Mouse (Mus musculus): Measurements from ENCODE around the gene Rhbg.

DNA sequence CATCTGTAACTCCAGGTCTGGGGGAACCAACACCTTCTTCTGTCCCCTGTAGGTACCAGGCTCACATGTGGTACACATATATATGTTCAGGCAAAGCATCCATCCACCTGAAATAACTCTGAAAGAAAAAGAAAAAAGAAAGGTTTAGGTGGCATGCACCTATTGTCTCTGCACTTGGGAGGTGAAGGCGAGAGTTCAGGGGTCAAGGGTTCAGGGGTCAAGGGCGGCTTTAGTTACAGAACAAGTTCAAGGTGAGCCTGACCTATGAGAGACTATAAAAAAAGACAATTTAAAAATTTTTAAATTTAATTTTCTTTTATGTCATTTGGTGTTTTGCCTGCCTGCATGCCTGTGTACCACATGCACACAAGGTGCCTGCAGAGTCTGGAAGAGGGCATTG, 25.5 kb upstream of the Rhbg start:
- TF ChIP-seq CTCF (IDR thresholded peaks at IDR 0.05; ENCODE audit: extremely low read depth, insufficient read depth, insufficient read length, insufficient replicate concordance) (no peak), POLR2A (IDR thresholded peaks at IDR 0.05; ENCODE audit: low read depth, low read length) (no peak)

Data from spleen, adult 2 months (tissue).